Mouse (Mus musculus) intestine, embryonic 14.5 days (tissue): Measurements from ENCODE around the gene Sorcs3. TPM values are rescaled to one million over a fixed set of nuclear protein-coding genes. Genes with fewer than 3 reads are reported as not detected.

Experiments used
- ATAC-seq: fragments of 200-750 bp; cut with Nextera tagmentation; replicated peaks from 2 replicates; pipeline ENCODE4 v1.8.0; 2017; ENCODE audit warnings: low read depth, moderate number of reproducible peaks, moderate TSS enrichment, moderate library complexity; ENCODE audit not compliant: low FRiP score, low TSS enrichment
- DNase-seq: peaks from one replicate; pipeline ENCODE4 v3.0.0-alpha.2; 2018; ENCODE audit warnings: low spot score
- H3K27ac ChIP-seq: fragments of 300-500 bp; sonication (generic); 2 replicates; pipeline ENCODE4 v1.5.1; 2014; ENCODE audit warnings: low read depth, mild to moderate bottlenecking, control low read depth
- H3K27me3 ChIP-seq: fragments of 300-500 bp; sonication (generic); replicated peaks from 2 replicates; pipeline ENCODE4 v1.6.1; 2014; ENCODE audit warnings: low read length, control low read depth; ENCODE audit not compliant: control insufficient read depth, insufficient read depth
- H3K36me3 ChIP-seq: fragments of 300-500 bp; sonication (generic); 2 replicates; pipeline ENCODE4 v1.6.1; 2014; ENCODE audit warnings: low read length, control low read depth; ENCODE audit not compliant: control insufficient read depth, insufficient read depth
- H3K4me1 ChIP-seq: fragments of 300-500 bp; sonication (generic); replicated peaks from 2 replicates; pipeline ENCODE4 v1.6.1; 2014; ENCODE audit warnings: low read length, control low read depth, mixed read lengths; ENCODE audit not compliant: control insufficient read depth, insufficient read depth
- H3K4me2 ChIP-seq: fragments of 300-500 bp; sonication (generic); 2 replicates; pipeline ENCODE4 v1.6.1; 2014; ENCODE audit warnings: low read length
- H3K4me3 ChIP-seq: fragments of 300-500 bp; sonication (generic); 2 replicates; pipeline ENCODE4 v1.5.1; 2014; ENCODE audit warnings: low read depth, low read length, control low read depth, mixed read lengths
- H3K9ac ChIP-seq: fragments of 300-500 bp; sonication (generic); 2 replicates; pipeline ENCODE4 v1.6.1; 2014; ENCODE audit warnings: mild to moderate bottlenecking, low read length
- H3K9me3 ChIP-seq: fragments of 300-500 bp; sonication (generic); 2 replicates; pipeline ENCODE4 v1.6.1; 2016; ENCODE audit warnings: low read length, control low read depth; ENCODE audit not compliant: control insufficient read depth
- WGBS: fragments of 180-500 bp; shearing (Covaris S2); extraction: QIAGEN DNeasy Blood & Tissue Kit; methylation state at CpG from one replicate; pipeline ENCODE4 v1.1.7; 2014; 5-methylcytosine and 5-hydroxymethylcytosine counted together
- polyA plus RNA-seq: library from polyadenylated mRNA; unstranded; fragments of >200 nt; fragmentation: Nextera tagmentation; extraction: Ambion mirVana; gene quantifications from 2 replicates; pipeline ENCODE4 v1.2.1, GENCODE M21; 2014

The Sorcs3 gene
- polyA plus RNA-seq, 1 experiment from 2014 or later = 0.58 TPM

GRCm38 (mm10) chr19:48337461-48337860 lies 131.6 kb downstream of the Sorcs3 start:
- no peak overlapping the region for H3K27ac ChIP-seq
- DNase-seq (no peak), ATAC-seq (no peak)
- no peaks in the 10 kb centered on the region for H3K9me3 ChIP-seq
- no peaks in the 10 kb centered on the region for H3K4me1 ChIP-seq
- H3K36me3 ChIP-seq = no peaks in the 10 kb centered on the region
- no peaks in the 10 kb centered on the region for H3K27me3 ChIP-seq
- no peak overlapping the region for H3K4me3 ChIP-seq
- no peak overlapping the region for H3K4me2 ChIP-seq
- H3K9ac ChIP-seq = no peak overlapping the region
- WGBS = 72% methylated on average over 6 of the region's 6 CpGs

- Histone ChIP-seq H3K36me3 (no peaks in the 10 kb centered on the region), H3K4me2 (no peak overlapping the region), H3K27ac (no peak overlapping the region), H3K4me3 (no peak overlapping the region), H3K9me3 (no peaks in the 10 kb centered on the region), H3K9ac (no peak overlapping the region), H3K27me3 (no peaks in the 10 kb centered on the region), H3K4me1 (no peaks in the 10 kb centered on the region)
- 79% methylated on average over 5 of the region's 5 CpGs for WGBS
- no peak for ATAC-seq
- DNase-seq = no peak
These were observed 132.3 kb downstream of the Sorcs3 start for GRCm38 (mm10) chr19:48338098-48338497.

GRCm38 (mm10) chr19:48342770-48343169 lies 136.9 kb downstream of the Sorcs3 start:
- Histone ChIP-seq H3K9me3 (no peaks in the 10 kb centered on the region), H3K27me3 (no peaks in the 10 kb centered on the region), H3K4me1 (no peaks in the 10 kb centered on the region), H3K4me2 (no peak overlapping the region), H3K27ac (no peak overlapping the region), H3K9ac (no peak overlapping the region), H3K4me3 (no peak overlapping the region), H3K36me3 (no peaks in the 10 kb centered on the region)
- DNase-seq (peak; percentile 62), ATAC-seq (no peak; the same call in 1 of the 2 replicates)
- 52% methylated on average over 4 of the region's 4 CpGs for WGBS

- H3K27me3 ChIP-seq = no peaks in the 10 kb centered on the region
- no peak overlapping the region for H3K27ac ChIP-seq
- ATAC-seq = no peak
- no peak overlapping the region for H3K4me3 ChIP-seq
- H3K9me3 ChIP-seq = no peaks in the 10 kb centered on the region
- H3K4me2 ChIP-seq = no peak overlapping the region
- H3K36me3 ChIP-seq = no peaks in the 10 kb centered on the region
- H3K9ac ChIP-seq = no peak overlapping the region
- no peaks in the 10 kb centered on the region for H3K4me1 ChIP-seq
- 49% methylated on average over 7 of the region's 7 CpGs for WGBS
- no peak for DNase-seq
These were observed 137.6 kb downstream of the Sorcs3 start for GRCm38 (mm10) chr19:48343442-48343841.

- Histone ChIP-seq H3K27ac (no peak overlapping the region), H3K4me2 (no peak overlapping the region), H3K36me3 (no peaks in the 10 kb centered on the region), H3K4me1 (no peaks in the 10 kb centered on the region), H3K27me3 (no peaks in the 10 kb centered on the region), H3K4me3 (no peak overlapping the region), H3K9ac (no peak overlapping the region), H3K9me3 (no peaks in the 10 kb centered on the region)
- no peak for ATAC-seq
- no peak for DNase-seq
- 75% methylated on average over 5 of the region's 5 CpGs for WGBS
These were observed 141.3 kb downstream of the Sorcs3 start for GRCm38 (mm10) chr19:48347116-48347515.

- Histone ChIP-seq H3K36me3 (no peaks in the 10 kb centered on the region), H3K27ac (no peak overlapping the region), H3K27me3 (no peaks in the 10 kb centered on the region), H3K9me3 (no peaks in the 10 kb centered on the region), H3K4me3 (no peak overlapping the region), H3K4me1 (no peaks in the 10 kb centered on the region), H3K4me2 (no peak overlapping the region), H3K9ac (no peak overlapping the region)
- WGBS = 73% methylated on average over 2 of the region's 2 CpGs
- DNase-seq (no peak), ATAC-seq (no peak)
These were observed 151.0 kb downstream of the Sorcs3 start for GRCm38 (mm10) chr19:48356806-48357205.

- Histone ChIP-seq H3K4me2 (no peak overlapping the region), H3K4me3 (no peak overlapping the region), H3K9me3 (no peaks in the 10 kb centered on the region), H3K9ac (no peak overlapping the region), H3K27me3 (no peaks in the 10 kb centered on the region), H3K27ac (no peak overlapping the region), H3K36me3 (no peaks in the 10 kb centered on the region), H3K4me1 (no peaks in the 10 kb centered on the region)
- DNase-seq = no peak
- WGBS = 94% methylated on average over 2 of the region's 2 CpGs
- ATAC-seq = no peak
These were observed 156.3 kb downstream of the Sorcs3 start for GRCm38 (mm10) chr19:48362167-48362566.

GRCm38 (mm10) chr19:48368056-48368455 lies 162.2 kb downstream of the Sorcs3 start:
- Histone ChIP-seq H3K27ac (no peak overlapping the region), H3K36me3 (no peaks in the 10 kb centered on the region), H3K4me1 (no peaks in the 10 kb centered on the region), H3K4me3 (no peak overlapping the region), H3K27me3 (no peaks in the 10 kb centered on the region), H3K9me3 (no peaks in the 10 kb centered on the region), H3K4me2 (no peak overlapping the region), H3K9ac (no peak overlapping the region)
- WGBS = 47% methylated on average over 10 of the region's 10 CpGs
- ATAC-seq (no peak), DNase-seq (no peak)

GRCm38 (mm10) chr19:48371787-48372186 lies 166.0 kb downstream of the Sorcs3 start:
- 78% methylated on average over 9 of the region's 9 CpGs for WGBS
- Histone ChIP-seq H3K4me1 (no peaks in the 10 kb centered on the region), H3K27ac (no peak overlapping the region), H3K4me2 (no peak overlapping the region), H3K9me3 (no peaks in the 10 kb centered on the region), H3K36me3 (no peaks in the 10 kb centered on the region), H3K9ac (no peak overlapping the region), H3K4me3 (no peak overlapping the region), H3K27me3 (no peaks in the 10 kb centered on the region)
- no peak for ATAC-seq
- no peak for DNase-seq
